Mouse (Mus musculus): ENCODE results near the gene Chst4. TPM values are rescaled to one million over a fixed set of nuclear protein-coding genes. Genes with fewer than 3 reads are reported as not detected.

Chst4 gene
- polyA plus RNA-seq, 1 experiment, result not detected

DNA sequence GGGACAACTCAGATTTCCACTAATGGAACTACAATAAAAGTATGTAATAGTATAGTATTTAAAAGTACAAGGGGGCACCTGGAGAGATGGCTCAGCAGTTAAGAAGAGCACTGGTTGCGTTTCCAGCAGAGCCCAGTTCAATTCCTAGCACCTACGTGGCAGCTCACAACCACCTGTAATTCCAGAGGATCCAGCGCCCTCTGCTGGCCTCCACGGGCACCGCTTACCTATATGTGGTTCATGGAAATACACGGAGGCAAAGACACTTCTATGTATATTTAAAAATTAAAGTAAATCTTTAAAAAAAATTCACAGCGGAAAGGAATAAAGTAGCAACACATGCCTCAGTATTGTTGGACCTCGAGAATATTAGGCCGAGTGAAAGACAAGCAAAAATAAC, 36.6 kb downstream of the Chst4 start:
- DNase-seq, result no peak
- WGBS, result 43% methylated on average over 9 of the region's 9 CpGs
- no peaks in the 10 kb centered on the region for H3K4me1 ChIP-seq (ENCODE audit: control insufficient read depth, insufficient read depth, low read length)
- no peak for TF ChIP-seq CTCF (IDR thresholded peaks at IDR 0.05; ENCODE audit: borderline replicate concordance, insufficient read depth, low read depth, low read length)
- TF ChIP-seq POLR2A (IDR thresholded peaks at IDR 0.05; ENCODE audit: borderline replicate concordance, insufficient read depth, low read length), result no peak
- H3K27me3 ChIP-seq (ENCODE audit: control insufficient read depth, insufficient read depth, low read length), result no peaks in the 10 kb centered on the region
- H3K4me3 ChIP-seq (replicated peaks; ENCODE audit: insufficient read depth, low read depth, low read length), result no peak overlapping the region
- H3K27ac ChIP-seq (ENCODE audit: insufficient read depth, low read length), result no peak overlapping the region

GRCm38 (mm10) chr8:109999974-110000373, 39.6 kb downstream of the Chst4 start:
- Histone ChIP-seq H3K4me3 (replicated peaks; ENCODE audit: insufficient read depth, low read depth, low read length) (no peak overlapping the region), H3K27me3 (ENCODE audit: control insufficient read depth, insufficient read depth, low read length) (no peaks in the 10 kb centered on the region), H3K27ac (ENCODE audit: insufficient read depth, low read length) (no peak overlapping the region), H3K4me1 (ENCODE audit: control insufficient read depth, insufficient read depth, low read length) (no peaks in the 10 kb centered on the region; the same call in 1 of the 2 replicates)
- no peak for DNase-seq
- 92% methylated on average over 10 of the region's 10 CpGs for WGBS
- no peak for TF ChIP-seq CTCF (IDR thresholded peaks at IDR 0.05; ENCODE audit: borderline replicate concordance, insufficient read depth, low read depth, low read length)
- TF ChIP-seq POLR2A (IDR thresholded peaks at IDR 0.05; ENCODE audit: borderline replicate concordance, insufficient read depth, low read length), result no peak

GRCm38 (mm10) chr8:109998066-109998465, 41.5 kb downstream of the Chst4 start:
- no peak overlapping the region for H3K27ac ChIP-seq (ENCODE audit: insufficient read depth, low read length)
- no peak overlapping the region for H3K4me3 ChIP-seq (replicated peaks; ENCODE audit: insufficient read depth, low read depth, low read length)
- no peaks in the 10 kb centered on the region; the same call in 1 of the 2 replicates for H3K4me1 ChIP-seq (ENCODE audit: control insufficient read depth, insufficient read depth, low read length)
- H3K27me3 ChIP-seq (ENCODE audit: control insufficient read depth, insufficient read depth, low read length), result no peaks in the 10 kb centered on the region
- no peak for DNase-seq
- 33% methylated on average over 7 of the region's 7 CpGs for WGBS
- TF ChIP-seq CTCF (IDR thresholded peaks at IDR 0.05; ENCODE audit: borderline replicate concordance, insufficient read depth, low read depth, low read length), result no peak
- TF ChIP-seq POLR2A (IDR thresholded peaks at IDR 0.05; ENCODE audit: borderline replicate concordance, insufficient read depth, low read length), result no peak

- Histone ChIP-seq H3K4me3 (replicated peaks; ENCODE audit: insufficient read depth, low read depth, low read length) (no peak overlapping the region), H3K4me1 (ENCODE audit: control insufficient read depth, insufficient read depth, low read length) (no peaks in the 10 kb centered on the region; the same call in 1 of the 2 replicates), H3K27me3 (ENCODE audit: control insufficient read depth, insufficient read depth, low read length) (no peaks in the 10 kb centered on the region), H3K27ac (ENCODE audit: insufficient read depth, low read length) (no peak overlapping the region)
- DNase-seq, result no peak
- TF ChIP-seq CTCF (IDR thresholded peaks at IDR 0.05; ENCODE audit: borderline replicate concordance, insufficient read depth, low read depth, low read length), result no peak
- TF ChIP-seq POLR2A (IDR thresholded peaks at IDR 0.05; ENCODE audit: borderline replicate concordance, insufficient read depth, low read length), result no peak
- WGBS, result 38% methylated on average over 9 of the region's 9 CpGs
Measured at GRCm38 (mm10) chr8:109997381-109997780, 42.2 kb downstream of the Chst4 start.

GRCm38 (mm10) chr8:109992951-109993350, 46.6 kb downstream of the Chst4 start:
- Histone ChIP-seq H3K4me1 (ENCODE audit: control insufficient read depth, insufficient read depth, low read length) (no peaks in the 10 kb centered on the region; the same call in 1 of the 2 replicates), H3K27me3 (ENCODE audit: control insufficient read depth, insufficient read depth, low read length) (no peaks in the 10 kb centered on the region), H3K27ac (ENCODE audit: insufficient read depth, low read length) (no peak overlapping the region), H3K4me3 (replicated peaks; ENCODE audit: insufficient read depth, low read depth, low read length) (no peak overlapping the region)
- 72% methylated on average over 1 of the region's 1 CpGs for WGBS
- DNase-seq, result no peak
- TF ChIP-seq CTCF (IDR thresholded peaks at IDR 0.05; ENCODE audit: borderline replicate concordance, insufficient read depth, low read depth, low read length) (no peak), POLR2A (IDR thresholded peaks at IDR 0.05; ENCODE audit: borderline replicate concordance, insufficient read depth, low read length) (no peak)

DNA sequence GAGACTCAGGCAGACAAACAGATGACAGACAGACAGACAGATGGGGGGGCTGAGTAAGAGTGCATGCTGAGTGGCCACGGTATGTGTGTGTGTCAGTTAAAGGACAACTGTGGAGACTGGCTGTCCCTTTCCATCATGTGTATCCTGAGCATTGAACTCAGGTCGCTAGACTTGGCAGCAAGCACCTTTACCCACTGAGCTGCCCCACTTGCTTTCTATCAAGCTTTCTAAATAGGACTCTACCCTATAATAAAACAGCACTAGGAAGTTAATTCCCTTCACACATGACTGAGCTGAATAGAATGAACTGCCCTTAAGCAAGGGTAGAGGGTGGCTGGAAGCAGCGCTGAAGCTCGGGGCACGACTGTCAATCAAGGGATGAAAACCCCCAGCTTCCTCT, 47.4 kb downstream of the Chst4 start:
- Histone ChIP-seq H3K4me3 (replicated peaks; ENCODE audit: insufficient read depth, low read depth, low read length) (no peak overlapping the region), H3K27me3 (ENCODE audit: control insufficient read depth, insufficient read depth, low read length) (no peaks in the 10 kb centered on the region), H3K27ac (ENCODE audit: insufficient read depth, low read length) (no peak overlapping the region), H3K4me1 (ENCODE audit: control insufficient read depth, insufficient read depth, low read length) (no peaks in the 10 kb centered on the region)
- no peak for DNase-seq
- no peak for TF ChIP-seq CTCF (IDR thresholded peaks at IDR 0.05; ENCODE audit: borderline replicate concordance, insufficient read depth, low read depth, low read length)
- no peak for TF ChIP-seq POLR2A (IDR thresholded peaks at IDR 0.05; ENCODE audit: borderline replicate concordance, insufficient read depth, low read length)
- 26% methylated on average over 5 of the region's 5 CpGs for WGBS

DNA sequence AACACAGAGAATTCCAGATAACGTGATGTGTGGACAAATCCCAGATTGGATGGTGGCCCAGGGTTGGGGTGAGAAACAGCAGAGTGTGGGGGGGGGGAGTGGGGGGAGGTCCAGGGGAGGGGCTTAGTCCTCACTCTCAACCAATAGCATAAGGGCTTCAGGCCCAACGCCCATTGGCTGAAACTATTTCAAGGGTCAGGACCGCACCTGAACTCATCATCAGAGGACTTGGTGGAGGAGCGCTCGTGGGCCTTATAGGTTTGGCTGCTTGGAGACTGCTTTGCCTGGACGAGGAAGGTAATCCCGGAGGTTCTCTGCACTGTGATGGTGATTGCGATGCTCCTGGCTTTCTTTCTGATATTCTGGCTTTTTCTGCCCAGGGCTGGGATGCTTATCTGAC, 49.3 kb downstream of the Chst4 start, which contains the start of gene Tat:
Gene Tat, plus strand, starts transcription at position 214 of the 400 bp plus-strand sequence.
- no peak within 1 kb of the TSS for H3K27ac ChIP-seq (ENCODE audit: insufficient read depth, low read length)
- DNase-seq, result no peak
- 75% methylated on average over 8 of the region's 8 CpGs for WGBS
- TF ChIP-seq CTCF (IDR thresholded peaks at IDR 0.05; ENCODE audit: borderline replicate concordance, insufficient read depth, low read depth, low read length) (no peak), POLR2A (IDR thresholded peaks at IDR 0.05; ENCODE audit: borderline replicate concordance, insufficient read depth, low read length) (no peak)
- H3K27me3 ChIP-seq (ENCODE audit: control insufficient read depth, insufficient read depth, low read length), result no peaks in the 10 kb centered on the region
- H3K4me1 ChIP-seq (ENCODE audit: control insufficient read depth, insufficient read depth, low read length), result no peaks in the 10 kb centered on the region
- no peak within 1 kb of the TSS for H3K4me3 ChIP-seq (replicated peaks; ENCODE audit: insufficient read depth, low read depth, low read length)

DNA sequence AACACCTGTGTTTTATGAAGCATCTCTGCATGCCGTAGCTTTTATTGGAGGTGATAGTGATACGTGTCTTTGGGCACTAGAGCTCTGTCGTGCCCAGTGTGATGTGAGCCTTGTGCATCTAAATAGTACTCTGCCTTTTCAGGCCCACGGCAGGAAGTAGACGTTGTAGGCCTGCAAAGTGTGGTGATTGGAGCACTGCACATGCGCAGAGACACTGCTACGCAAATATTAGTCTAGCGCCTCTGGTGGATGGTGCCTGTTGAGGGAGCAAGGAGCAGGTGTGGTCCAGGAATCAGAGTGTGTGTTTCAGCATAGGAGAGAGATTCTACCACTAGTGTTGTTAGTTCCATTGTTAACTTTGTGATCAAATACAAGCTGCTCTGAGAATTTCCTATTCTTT, 50.4 kb downstream of the Chst4 start:
- Histone ChIP-seq H3K27ac (ENCODE audit: insufficient read depth, low read length) (no peak overlapping the region), H3K27me3 (ENCODE audit: control insufficient read depth, insufficient read depth, low read length) (no peaks in the 10 kb centered on the region), H3K4me3 (replicated peaks; ENCODE audit: insufficient read depth, low read depth, low read length) (no peak overlapping the region), H3K4me1 (ENCODE audit: control insufficient read depth, insufficient read depth, low read length) (no peaks in the 10 kb centered on the region)
- WGBS, result 90% methylated on average over 8 of the region's 8 CpGs
- no peak for DNase-seq
- TF ChIP-seq CTCF (IDR thresholded peaks at IDR 0.05; ENCODE audit: borderline replicate concordance, insufficient read depth, low read depth, low read length), result no peak
- no peak for TF ChIP-seq POLR2A (IDR thresholded peaks at IDR 0.05; ENCODE audit: borderline replicate concordance, insufficient read depth, low read length)

All from cerebellum, adult 2 months (tissue).